In the genomic region with DNA sequence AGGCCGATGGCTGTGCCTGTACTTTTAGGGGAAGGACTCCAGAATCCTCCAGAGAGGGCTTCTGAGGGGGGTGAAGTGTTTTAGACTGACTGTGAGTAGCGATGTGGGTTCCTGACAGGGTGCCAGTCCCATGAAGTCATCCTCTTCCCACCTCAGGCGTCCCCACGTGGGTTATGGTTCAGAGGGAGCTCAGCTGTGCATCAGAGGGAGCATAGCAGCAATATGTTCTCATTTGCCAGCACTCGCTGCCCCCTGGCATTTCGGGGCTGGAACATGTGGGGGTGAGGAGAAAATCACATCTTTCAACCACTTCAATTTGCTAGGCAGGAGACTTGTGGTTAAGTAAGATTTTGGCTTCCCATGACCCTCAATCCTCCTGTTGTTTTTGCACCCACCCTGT, we compare ENCODE assay signal across 15 mouse cellular contexts. TPM values are rescaled to one million over a fixed set of nuclear protein-coding genes. Genes with fewer than 3 reads are reported as not detected.
"Had no signal": no experiment of that assay in that cellular context is flagged by ENCODE, and none has a peak within 500 bp of the region (broad histone marks: within the 10 kb centered on the region; RNA-seq: fewer than 3 reads in every experiment).

No protein-coding gene starts in this region.

- H3K4me1 ChIP-seq: lung, embryonic 15.5 days; midbrain, embryonic 15.5 days; stomach, embryonic 15.5 days had no signal

- H3K4me3 ChIP-seq: lung, embryonic 15.5 days; megakaryocyte, embryonic 14.5 days; midbrain, embryonic 13.5 days; midbrain, embryonic 15.5 days; neural tube, embryonic 12.5 days; stomach, embryonic 15.5 days had no signal

- DNase-seq: lung, adult 18-20 months; lung, postnatal 14 days; lung, postnatal 36 days; thymus, adult 2 months; thymus, postnatal 25 days; thymus, postnatal 4 days had no signal

RNA-seq across cellular contexts. Expression of a gene that starts 40.1 kb away (rescaled TPM):
- polyA plus RNA-seq: liver, embryonic 16.5 days; macrophage; midbrain, embryonic 11.5 days had no signal
